Mouse (Mus musculus): ENCODE data around the gene Prr7.
"Not testable (repeated sequence)": the region's sequence is repeated elsewhere in the genome, so short reads cannot be mapped to it uniquely, and the experiment has no call there.

The Prr7 gene

GRCm38 (mm10) chr13:55464027-55464884, at the start of gene Prr7:
TSS of gene Prr7 (plus strand) at chr13:55464267.
- ChIA-PET POLR2A (interaction anchor here (0.7 to 8.5 kb wide), 18 partner anchors 10 to 155 kb away, joined by 3 to 74 read pairs (median 4); partner anchors contain the start of genes Grk6 (in 2 of the 4), Dbn1 (in 1 of the 4), Dok3 (in 1 of the 4) and Mxd3 (in 1 of the 4)), CTCF (interaction anchor here in 3 of 4 experiments (0.7 to 1.5 kb wide), 6 partner anchors 8 to 59 kb away, joined by 3 to 5 read pairs (median 3); no protein-coding TSS in a partner anchor)

GRCm38 (mm10) chr13:55414743-55415380, 49.2 kb upstream of the Prr7 start, which contains the start of gene Pfn3:
TSS of gene Pfn3 (minus strand) at chr13:55415232.
- POLR2A ChIA-PET = interaction anchor here in 3 of 4 experiments (0.6 to 1.5 kb wide), 3 partner anchors 19 to 87 kb away, joined by 3 to 6 read pairs (median 5); no protein-coding TSS in a partner anchor

GRCm38 (mm10) chr13:55418004-55418403, 46.1 kb upstream of the Prr7 start:
- POLR2A ChIA-PET = interaction anchor here in 3 of 4 experiments (0.7 to 2.2 kb wide), 13 partner anchors 9 to 96 kb away, joined by 3 to 15 read pairs (median 3); partner anchors contain the start of genes Grk6 (in 1 of the 3) and Pdlim7 (in 1 of the 3)
- CTCF ChIA-PET = interaction anchor here (0.5 to 4.9 kb wide), 44 partner anchors 8 to 505 kb away, joined by 3 to 40 read pairs (median 4); partner anchors contain the start of genes Ddx41 (in 2 of the 4), F12 (in 1 of the 4), Grk6 (in 1 of the 4) and Pcbd2 (in 1 of the 4)

More at GRCm38 (mm10) chr13:55414743-55415380, 49.2 kb upstream of the Prr7 start, which contains the start of gene Pfn3:
- CTCF ChIA-PET = interaction anchor here in 2 of 4 experiments (0.6 to 1.8 kb wide), 3 partner anchors 9 to 19 kb away, joined by 4 to 18 read pairs (median 5); no protein-coding TSS in a partner anchor

GRCm38 (mm10) chr13:55419142-55419541, 44.9 kb upstream of the Prr7 start:
- POLR2A ChIA-PET = interaction anchor here in 3 of 4 experiments (0.5 to 2.2 kb wide), 5 partner anchors 10 to 654 kb away, joined by 3 to 15 read pairs (median 4); partner anchors contain the start of gene Grk6 (in 1 of the 3)
- CTCF ChIA-PET = interaction anchor here (0.6 to 4.9 kb wide), 10 partner anchors 9 to 98 kb away, joined by 3 to 40 read pairs (median 4); no protein-coding TSS in a partner anchor

- ChIA-PET CTCF (interaction anchor here (0.5 to 4.9 kb wide), 20 partner anchors 9 to 358 kb away, joined by 3 to 40 read pairs (median 4); partner anchors contain the start of genes Grk6 (in 1 of the 4) and Prr7 (in 1 of the 4)), POLR2A (interaction anchor here in 3 of 4 experiments (0.5 to 2.3 kb wide), 11 partner anchors 8 to 223 kb away, joined by 3 to 11 read pairs (median 3); partner anchors contain the start of genes Grk6 (in 2 of the 3) and Prr7 (in 1 of the 3))
These were observed 43.8 kb upstream of the Prr7 start for GRCm38 (mm10) chr13:55420018-55420932.

- ChIA-PET POLR2A (interaction anchor here in 3 of 4 experiments (1.0 to 2.3 kb wide), 7 partner anchors 13 to 51 kb away, joined by 3 to 11 read pairs (median 4); partner anchors contain the start of gene Grk6 (in 3 of the 3)), CTCF (interaction anchor here (0.5 to 4.9 kb wide), 18 partner anchors 16 to 359 kb away, joined by 3 to 40 read pairs (median 4); partner anchors contain the start of genes Grk6 (in 1 of the 4) and Prr7 (in 1 of the 4))
These were observed 42.9 kb upstream of the Prr7 start for GRCm38 (mm10) chr13:55420933-55421800.

GRCm38 (mm10) chr13:55426613-55427012, 37.5 kb upstream of the Prr7 start, which contains the start of gene F12:
TSS of gene F12 (minus strand) at chr13:55426793.
- POLR2A ChIA-PET = interaction anchor here in 1 of 4 experiments (1.8 kb wide), 1 partner anchor 18 kb away, joined by 5 read pairs; the partner anchor contains the start of gene Grk6
- CTCF ChIA-PET = interaction anchor here in 1 of 4 experiments (1.9 kb wide), 1 partner anchor 9 kb away, joined by 6 read pairs; no protein-coding TSS in a partner anchor

- CTCF ChIA-PET = interaction anchor here in 1 of 4 experiments (1.0 kb wide), 1 partner anchor 11 kb away, joined by 4 read pairs; no protein-coding TSS in a partner anchor
- POLR2A ChIA-PET = interaction anchor here in 2 of 4 experiments (0.8 to 2.3 kb wide), 8 partner anchors 10 to 264 kb away, joined by 3 to 10 read pairs (median 4); partner anchors contain the start of genes Grk6 (in 2 of the 2) and B230219D22Rik (in 1 of the 2)
These were observed 34.7 kb upstream of the Prr7 start for GRCm38 (mm10) chr13:55429226-55429888.

- POLR2A ChIA-PET = interaction anchor here in 2 of 4 experiments (1.1 to 2.3 kb wide), 5 partner anchors 14 to 103 kb away, joined by 3 to 10 read pairs (median 4); partner anchors contain the start of gene Grk6 (in 2 of the 2)
- CTCF ChIA-PET = interaction anchor here in 1 of 4 experiments (0.6 kb wide), 1 partner anchor 48 kb away, joined by 7 read pairs; no protein-coding TSS in a partner anchor
These were observed 33.5 kb upstream of the Prr7 start for GRCm38 (mm10) chr13:55430566-55430965.

GRCm38 (mm10) chr13:55431889-55432685, 32.0 kb upstream of the Prr7 start:
- POLR2A ChIA-PET = interaction anchor here in 2 of 4 experiments (0.7 to 2.1 kb wide), 3 partner anchors 10 to 13 kb away, joined by 3 to 9 read pairs (median 5); partner anchors contain the start of gene Grk6 (in 2 of the 2)
- CTCF ChIA-PET = interaction anchor here in 1 of 4 experiments (0.6 kb wide), 1 partner anchor 65 kb away, joined by 3 read pairs; no protein-coding TSS in a partner anchor

- POLR2A ChIA-PET = not testable (repeated sequence)
- CTCF ChIA-PET = interaction anchor here in 1 of 4 experiments (0.7 kb wide), 1 partner anchor 256 kb away, joined by 3 read pairs; the partner anchor contains the start of gene B230219D22Rik
These were observed 26.9 kb upstream of the Prr7 start for GRCm38 (mm10) chr13:55437111-55437629.

GRCm38 (mm10) chr13:55443799-55444285, 20.2 kb upstream of the Prr7 start:
- ChIA-PET CTCF (interaction anchor here in 2 of 4 experiments (0.6 to 1.6 kb wide), 3 partner anchors 26 to 919 kb away, joined by 4 to 8 read pairs (median 5); no protein-coding TSS in a partner anchor), POLR2A (interaction anchor here in 3 of 4 experiments (0.7 to 8.3 kb wide), 19 partner anchors 10 to 1422 kb away, joined by 3 to 74 read pairs (median 5); partner anchors contain the start of genes Mxd3 (in 2 of the 3), Prr7 (in 2 of the 3), Pfn3 (in 1 of the 3) and Simc1 (in 1 of the 3))

GRCm38 (mm10) chr13:55444286-55444936, 19.7 kb upstream of the Prr7 start:
- ChIA-PET POLR2A (interaction anchor here (0.6 to 8.3 kb wide), 71 partner anchors 9 to 1423 kb away, joined by 3 to 74 read pairs (median 4); partner anchors contain the start of genes Mxd3 (in 2 of the 4), Prr7 (in 2 of the 4), B230219D22Rik (in 1 of the 4) and Caml (in 1 of the 4)), CTCF (interaction anchor here in 3 of 4 experiments (0.5 to 1.6 kb wide), 18 partner anchors 17 to 919 kb away, joined by 3 to 10 read pairs (median 4); partner anchors contain the start of genes Ddx41 (in 1 of the 3), Mxd3 (in 1 of the 3) and Sncb (in 1 of the 3))

All from embryonic stem cell, embryonic (primary cell).